Mouse (Mus musculus) midbrain, embryonic 10.5 days (tissue): ENCODE data around the gene Dgkz. TPM values are rescaled to one million over a fixed set of nuclear protein-coding genes. Genes with fewer than 3 reads are reported as not detected.
A peak's percentile ranks its signal among the peaks of the same experiment; 100 is the strongest.

ENCODE experiments used
- DNase-seq: peaks from one replicate; pipeline ENCODE4 v3.0.0-alpha.2; 2017; ENCODE audit warnings: low spot score
- H3K27ac ChIP-seq: fragments of 300-500 bp; sonication (generic); replicated peaks from 2 replicates; pipeline ENCODE4 v1.5.1; 2016; ENCODE audit warnings: mild to moderate bottlenecking
- H3K27me3 ChIP-seq: fragments of 300-500 bp; sonication (generic); 2 replicates; pipeline ENCODE4 v1.6.1; 2016; ENCODE audit warnings: low read depth, mild to moderate bottlenecking; ENCODE audit not compliant: poor library complexity, severe bottlenecking
- H3K36me3 ChIP-seq: fragments of 300-500 bp; sonication (generic); 2 replicates; pipeline ENCODE4 v1.6.1; 2016; ENCODE audit warnings: mild to moderate bottlenecking, moderate library complexity
- H3K4me1 ChIP-seq: fragments of 300-500 bp; sonication (generic); 2 replicates; pipeline ENCODE4 v1.6.1; 2016
- H3K4me3 ChIP-seq: fragments of 300-500 bp; sonication (generic); 2 replicates; pipeline ENCODE4 v1.5.1; 2016; ENCODE audit warnings: mild to moderate bottlenecking, moderate library complexity
- H3K9me3 ChIP-seq: fragments of 300-500 bp; sonication (generic); replicated peaks from 2 replicates; pipeline ENCODE4 v1.6.1; 2016; ENCODE audit warnings: mild to moderate bottlenecking
- WGBS: fragments of 180-500 bp; shearing (Covaris S2); methylation state at CpG from one replicate; pipeline ENCODE4 v1.1.7; 2016; 5-methylcytosine and 5-hydroxymethylcytosine counted together
- polyA plus RNA-seq: library from polyadenylated mRNA; unstranded; fragments of >200 nt; fragmentation: Nextera tagmentation; extraction: Ambion mirVana; gene quantifications from 2 replicates; pipeline ENCODE4 v1.2.1, GENCODE M21; 2016

The Dgkz gene
- polyA plus RNA-seq, 1 experiment from 2014 or later, result 35.0 TPM

- Histone ChIP-seq H3K27me3 (peaks cover 36% of the 10 kb centered on the region), H3K27ac (peak overlapping the region; percentile 82), H3K9me3 (no peaks in the 10 kb centered on the region), H3K36me3 (no peaks in the 10 kb centered on the region), H3K4me1 (peaks cover 60% of the 10 kb centered on the region), H3K4me3 (peak overlapping the region; percentile 42)
- WGBS, result 4% methylated on average over 10 of the region's 13 CpGs
- DNase-seq, result peak; percentile 86
These were observed 8.8 kb upstream of the Dgkz start for GRCm38 (mm10) chr2:91984439-91984838.

DNA sequence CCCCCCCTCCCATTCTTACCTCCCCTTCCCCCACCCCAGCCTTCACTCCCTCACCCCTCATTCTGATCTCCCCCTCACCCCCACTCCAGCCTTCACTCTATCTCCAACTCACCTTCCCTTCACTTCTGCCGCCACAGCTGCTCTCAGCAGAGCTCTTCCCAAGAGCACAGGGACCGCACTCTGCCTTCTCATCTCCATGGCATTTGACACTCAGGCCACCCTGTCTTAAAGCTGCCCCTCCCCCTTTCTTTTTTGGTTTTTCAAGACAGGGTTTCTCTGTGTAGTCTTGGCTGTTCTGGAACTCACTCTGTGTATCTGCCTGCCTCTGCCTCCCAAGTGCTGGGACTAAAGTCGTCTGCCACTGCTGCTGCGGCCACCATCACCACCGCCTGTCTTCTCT, 5.2 kb upstream of the Dgkz start:
- Histone ChIP-seq H3K27me3 (peaks cover 59% of the 10 kb centered on the region), H3K9me3 (no peaks in the 10 kb centered on the region), H3K36me3 (no peaks in the 10 kb centered on the region), H3K4me3 (no peak overlapping the region), H3K27ac (peak overlapping the region; percentile 63; the same call in 1 of the 2 replicates), H3K4me1 (peaks cover 67% of the 10 kb centered on the region)
- 47% methylated on average over 5 of the region's 5 CpGs for WGBS
- no peak for DNase-seq

GRCm38 (mm10) chr2:91980245-91980644, 4.6 kb upstream of the Dgkz start:
- Histone ChIP-seq H3K27me3 (peaks cover 62% of the 10 kb centered on the region), H3K27ac (peak overlapping the region; percentile 63; the same call in 1 of the 2 replicates), H3K4me3 (no peak overlapping the region), H3K36me3 (no peaks in the 10 kb centered on the region), H3K4me1 (peaks cover 69% of the 10 kb centered on the region), H3K9me3 (no peaks in the 10 kb centered on the region)
- no peak for DNase-seq
- 32% methylated on average over 4 of the region's 4 CpGs for WGBS

- peaks cover 76% of the 10 kb centered on the region for H3K27me3 ChIP-seq
- no peak for DNase-seq
- 44% methylated on average over 2 of the region's 2 CpGs for WGBS
- no peak overlapping the region for H3K27ac ChIP-seq
- H3K4me3 ChIP-seq, result no peak overlapping the region
- H3K4me1 ChIP-seq, result peaks cover 59% of the 10 kb centered on the region
- no peaks in the 10 kb centered on the region for H3K36me3 ChIP-seq
- H3K9me3 ChIP-seq, result no peaks in the 10 kb centered on the region
These were observed 2.9 kb upstream of the Dgkz start for GRCm38 (mm10) chr2:91978547-91978946.

- Histone ChIP-seq H3K4me1 (peaks cover 65% of the 10 kb centered on the region), H3K27me3 (peaks cover 76% of the 10 kb centered on the region)
These were observed 2.3 kb upstream of the Dgkz start for GRCm38 (mm10) chr2:91977960-91978359.

GRCm38 (mm10) chr2:91973416-91974135, 2.1 kb downstream of the Dgkz start:
- DNase-seq, result no peak
- Histone ChIP-seq H3K4me1 (peaks cover 52% of the 10 kb centered on the region), H3K27ac (no peak overlapping the region; the same call in 1 of the 2 replicates), H3K36me3 (no peaks in the 10 kb centered on the region), H3K9me3 (no peaks in the 10 kb centered on the region), H3K27me3 (peaks cover 94% of the 10 kb centered on the region), H3K4me3 (no peak overlapping the region)
- 26% methylated on average over 7 of the region's 7 CpGs for WGBS

More at GRCm38 (mm10) chr2:91977960-91978359, 2.3 kb upstream of the Dgkz start:
- Histone ChIP-seq H3K36me3 (no peaks in the 10 kb centered on the region), H3K27ac (no peak overlapping the region), H3K4me3 (no peak overlapping the region), H3K9me3 (no peaks in the 10 kb centered on the region)
- 83% methylated on average over 4 of the region's 4 CpGs for WGBS
- DNase-seq, result no peak

GRCm38 (mm10) chr2:91972121-91972566, 3.5 kb downstream of the Dgkz start:
- no peak overlapping the region for H3K27ac ChIP-seq
- 53% methylated on average over 13 of the region's 13 CpGs for WGBS
- H3K27me3 ChIP-seq, result peaks cover 88% of the 10 kb centered on the region
- DNase-seq, result no peak
- no peaks in the 10 kb centered on the region for H3K9me3 ChIP-seq
- H3K36me3 ChIP-seq, result no peaks in the 10 kb centered on the region
- H3K4me3 ChIP-seq, result no peak overlapping the region
- peaks cover 53% of the 10 kb centered on the region for H3K4me1 ChIP-seq

- Histone ChIP-seq H3K4me1 (peaks cover 53% of the 10 kb centered on the region), H3K9me3 (no peaks in the 10 kb centered on the region), H3K27me3 (peaks cover 88% of the 10 kb centered on the region), H3K27ac (peak overlapping the region; percentile 71), H3K4me3 (peak overlapping the region; percentile 5; the same call in 1 of the 2 replicates), H3K36me3 (no peaks in the 10 kb centered on the region)
- 20% methylated on average over 21 of the region's 21 CpGs for WGBS
- DNase-seq, result no peak
These were observed 4.2 kb downstream of the Dgkz start for GRCm38 (mm10) chr2:91971231-91972097.

DNA sequence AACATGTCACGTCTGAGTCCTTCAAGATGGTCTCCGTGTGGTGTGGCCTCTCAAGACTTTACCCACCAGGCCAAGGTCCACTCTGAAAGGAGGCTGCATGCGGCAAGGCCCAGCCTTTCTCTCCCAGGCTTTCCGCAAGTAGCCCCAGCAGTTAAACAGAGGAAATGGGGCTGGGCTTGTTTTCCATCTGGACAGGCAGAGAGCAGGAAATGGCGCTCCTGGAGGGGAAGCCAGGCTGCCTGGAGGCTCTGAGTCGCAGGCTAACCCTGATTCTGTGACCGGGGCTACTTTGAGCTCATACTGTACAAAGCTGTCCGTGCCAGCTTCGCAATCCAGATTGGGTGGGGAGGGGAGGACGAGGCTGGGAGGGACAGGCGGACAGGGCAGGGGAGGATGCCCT, 7.7 kb downstream of the Dgkz start:
- peak overlapping the region; percentile 46; the same call in 1 of the 2 replicates for H3K27ac ChIP-seq
- H3K27me3 ChIP-seq, result peaks cover 80% of the 10 kb centered on the region
- WGBS, result 74% methylated on average over 11 of the region's 11 CpGs
- no peaks in the 10 kb centered on the region for H3K9me3 ChIP-seq
- peaks cover 46% of the 10 kb centered on the region for H3K4me1 ChIP-seq
- H3K4me3 ChIP-seq, result no peak overlapping the region
- DNase-seq, result no peak
- no peaks in the 10 kb centered on the region for H3K36me3 ChIP-seq

GRCm38 (mm10) chr2:91966367-91966766, 9.3 kb downstream of the Dgkz start:
- no peaks in the 10 kb centered on the region for H3K36me3 ChIP-seq
- H3K9me3 ChIP-seq, result no peaks in the 10 kb centered on the region
- no peak overlapping the region for H3K27ac ChIP-seq
- H3K27me3 ChIP-seq, result peaks cover 64% of the 10 kb centered on the region
- no peak for DNase-seq
- 88% methylated on average over 5 of the region's 5 CpGs for WGBS
- H3K4me3 ChIP-seq, result no peak overlapping the region
- H3K4me1 ChIP-seq, result peaks cover 47% of the 10 kb centered on the region

- DNase-seq, result no peak
- H3K27me3 ChIP-seq, result peaks cover 55% of the 10 kb centered on the region
- WGBS, result 15% methylated on average over 20 of the region's 20 CpGs
- H3K36me3 ChIP-seq, result 0 out of 2 replicates have a peak, but pooled peaks cover 4% of the 10 kb centered on the region
- H3K4me1 ChIP-seq, result peaks cover 45% of the 10 kb centered on the region
- H3K4me3 ChIP-seq, result peak overlapping the region; percentile 36
- no peaks in the 10 kb centered on the region for H3K9me3 ChIP-seq
- H3K27ac ChIP-seq, result peak overlapping the region; percentile 65
These were observed 10.2 kb downstream of the Dgkz start for GRCm38 (mm10) chr2:91965417-91965816.

DNA sequence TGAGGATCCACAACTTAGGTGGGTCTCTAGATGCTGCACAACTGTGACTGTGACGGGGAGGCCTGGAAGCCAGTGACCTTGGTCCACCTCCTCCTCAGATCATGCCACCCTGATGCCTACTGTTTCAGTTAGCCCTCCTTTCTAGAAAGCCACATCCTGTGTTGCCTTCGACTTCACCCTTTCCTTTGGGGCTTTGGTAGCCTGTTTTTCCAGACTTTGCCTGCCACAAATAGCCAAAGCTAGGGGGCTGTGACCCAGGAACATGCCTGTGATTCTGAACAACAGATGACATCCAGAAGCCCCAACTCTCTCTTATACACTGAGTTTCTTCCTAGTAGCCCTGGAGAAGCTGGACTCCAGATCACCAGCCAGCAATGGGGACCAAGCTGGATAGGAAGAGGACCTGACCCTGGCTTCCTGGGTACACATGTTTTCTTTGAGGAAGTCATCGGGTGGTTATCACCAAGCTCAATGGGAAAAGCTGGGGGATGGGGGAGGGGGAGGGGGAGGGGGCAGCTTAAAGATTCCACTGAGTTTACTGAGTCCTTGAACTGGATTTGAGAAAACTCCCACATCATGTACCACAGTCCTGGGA, 11.0 kb downstream of the Dgkz start:
- Histone ChIP-seq H3K27ac (peak overlapping the region; percentile 65; the same call in 1 of the 2 replicates), H3K4me3 (peak overlapping the region; percentile 36), H3K27me3 (peaks cover 48% of the 10 kb centered on the region), H3K9me3 (no peaks in the 10 kb centered on the region), H3K36me3 (0 out of 2 replicates have a peak, but pooled peaks cover 4% of the 10 kb centered on the region), H3K4me1 (peaks cover 51% of the 10 kb centered on the region)
- WGBS, result 66% methylated on average over 3 of the region's 3 CpGs
- no peak for DNase-seq
